Mouse (Mus musculus): ENCODE data around the gene Naa16.

Naa16 gene

GRCm38 (mm10) chr14:79330944-79331561 is 59.5 kb downstream of the Naa16 start:
- no peak for DNase-seq (ENCODE audit: low spot score in 2 of 2)

- DNase-seq (ENCODE audit: low spot score in 2 of 2): peak in 1 of 2 experiments; percentile 9
Observed at GRCm38 (mm10) chr14:79327033-79327432, 63.5 kb downstream of the Naa16 start.

- DNase-seq (ENCODE audit: low spot score in 2 of 2): no peak
Observed at GRCm38 (mm10) chr14:79324112-79324840, 66.3 kb downstream of the Naa16 start.

GRCm38 (mm10) chr14:79321881-79322280 is 68.7 kb downstream of the Naa16 start:
- DNase-seq (ENCODE audit: low spot score in 2 of 2): no peak

GRCm38 (mm10) chr14:79321152-79321551 is 69.4 kb downstream of the Naa16 start:
- DNase-seq (ENCODE audit: low spot score in 2 of 2): no peak

- DNase-seq (ENCODE audit: low spot score in 2 of 2): no peak
Observed at GRCm38 (mm10) chr14:79317602-79318001, 73.0 kb downstream of the Naa16 start.

GRCm38 (mm10) chr14:79315877-79316276 is 74.7 kb downstream of the Naa16 start:
- no peak for DNase-seq (ENCODE audit: low spot score in 2 of 2)

- DNase-seq (ENCODE audit: low spot score in 2 of 2): no peak
Observed at GRCm38 (mm10) chr14:79314245-79315010, 76.2 kb downstream of the Naa16 start.

- no peak for DNase-seq (ENCODE audit: low spot score in 2 of 2)
Observed at GRCm38 (mm10) chr14:79313439-79314175, 77.0 kb downstream of the Naa16 start.

- DNase-seq (ENCODE audit: low spot score in 2 of 2): no peak
Observed at GRCm38 (mm10) chr14:79312719-79313118, 77.9 kb downstream of the Naa16 start.

GRCm38 (mm10) chr14:79311918-79312454 is 78.6 kb downstream of the Naa16 start:
- DNase-seq (ENCODE audit: low spot score in 2 of 2): no peak

- DNase-seq (ENCODE audit: low spot score in 2 of 2): no peak
Observed at GRCm38 (mm10) chr14:79309115-79309514, 81.5 kb downstream of the Naa16 start.

GRCm38 (mm10) chr14:79308364-79308763 is 82.2 kb downstream of the Naa16 start:
- DNase-seq (ENCODE audit: low spot score in 2 of 2): no peak

GRCm38 (mm10) chr14:79307908-79308307 is 82.7 kb downstream of the Naa16 start:
- no peak for DNase-seq (ENCODE audit: low spot score in 2 of 2)

GRCm38 (mm10) chr14:79307138-79307537 is 83.4 kb downstream of the Naa16 start:
- no peak for DNase-seq (ENCODE audit: low spot score in 2 of 2)

- DNase-seq (ENCODE audit: low spot score in 2 of 2): no peak
Observed at GRCm38 (mm10) chr14:79304873-79305464, 85.6 kb downstream of the Naa16 start.

- DNase-seq (ENCODE audit: low spot score in 2 of 2): no peak
Observed at GRCm38 (mm10) chr14:79303150-79303549, 87.4 kb downstream of the Naa16 start.

GRCm38 (mm10) chr14:79301466-79301875 is 89.1 kb downstream of the Naa16 start, which contains the start of gene Rgcc:
Gene Rgcc, minus strand, starts transcription at chr14:79301645.
- peak; percentile 83 to 93 for DNase-seq (ENCODE audit: low spot score in 2 of 2)

- no peak for DNase-seq (ENCODE audit: low spot score in 2 of 2)
Observed at GRCm38 (mm10) chr14:79300641-79301350, 89.8 kb downstream of the Naa16 start.

- peak in 1 of 2 experiments; percentile 48 for DNase-seq (ENCODE audit: low spot score in 2 of 2)
Observed at GRCm38 (mm10) chr14:79299796-79300195, 90.8 kb downstream of the Naa16 start.

All from urinary bladder, postnatal 36 days (tissue).